Mouse (Mus musculus): ENCODE data around the gene Polr3f. TPM values are rescaled to one million over a fixed set of nuclear protein-coding genes. Genes with fewer than 3 reads are reported as not detected.
A peak's percentile ranks its signal among the peaks of the same experiment; 100 is the strongest.

Gene Polr3f
- 8.1 and 8.9 TPM in 2 replicates for total RNA-seq (2014; rRNA removed)
- polyA plus RNA-seq (2012; rRNA removed) = 3.0 and 5.1 TPM in 2 replicates

DNA sequence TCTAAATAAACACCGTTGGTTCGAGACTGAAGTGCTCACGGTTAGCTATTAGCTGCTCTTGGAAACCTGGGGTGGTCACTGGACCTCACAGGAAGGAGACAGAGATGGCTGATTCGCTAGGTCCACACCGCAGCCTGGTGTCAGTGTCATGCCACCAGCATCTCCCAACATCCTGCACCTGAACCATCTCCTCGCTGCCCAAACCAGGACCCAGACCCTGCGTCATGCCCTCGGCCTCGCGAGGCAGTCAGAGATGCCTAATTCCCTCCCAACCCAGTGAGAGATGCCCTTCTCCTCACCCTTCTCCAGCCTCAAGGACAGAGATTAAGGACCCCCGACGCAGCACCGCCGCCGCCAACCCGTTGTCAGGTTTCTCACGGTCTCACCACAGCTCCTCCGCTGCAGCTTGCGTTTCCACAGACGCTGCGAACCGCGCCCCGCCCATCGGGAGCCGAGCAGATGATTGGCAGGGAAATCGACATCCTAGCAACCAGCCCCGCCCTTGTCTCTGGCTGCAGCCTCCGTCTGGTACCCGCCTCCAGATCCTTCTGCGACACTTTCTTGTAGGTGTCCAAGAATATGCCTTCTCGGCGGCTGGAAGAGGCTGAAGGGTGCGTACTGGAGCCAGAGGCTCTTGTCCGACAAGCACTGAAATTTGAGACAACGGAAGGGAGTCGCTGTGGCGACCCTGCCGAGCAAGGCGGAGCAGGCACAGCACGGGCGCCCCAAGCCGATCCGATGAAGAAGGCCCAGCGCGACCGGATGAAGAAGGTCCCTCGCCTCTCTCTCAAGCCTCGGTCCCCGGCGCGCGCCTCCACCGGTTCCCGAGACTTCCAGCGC is at the start of gene Polr3f, which contains the start of gene Dzank1:
Gene Polr3f (plus strand): TSS at position 738 of the 840 bp plus-strand sequence.
Gene Dzank1 (minus strand): TSS at position 434 of the 840 bp plus-strand sequence.
- Histone ChIP-seq H3K36me3 (ENCODE audit: control insufficient read depth, insufficient read depth, low read length) (peaks cover 9% of the 10 kb centered on the region; the same call in 1 of the 2 replicates), H3K4me3 (ENCODE audit: insufficient read depth, low read depth, low read length) (peak within 1 kb of the TSS; percentile 77), H3K79me2 (ENCODE audit: control insufficient read depth, insufficient read depth, low read length) (peaks cover 3% of the 10 kb centered on the region; the same call in 1 of the 2 replicates), H3K9ac (ENCODE audit: low read depth, low read length) (peak within 1 kb of the TSS; percentile 73), H3K27me3 (ENCODE audit: control insufficient read depth, insufficient read depth, low read length) (no peaks in the 10 kb centered on the region), H3K4me1 (ENCODE audit: control insufficient read depth, insufficient read depth, low read length) (peaks cover 2% of the 10 kb centered on the region; the same call in 1 of the 2 replicates), H3K27ac (replicated peaks; ENCODE audit: insufficient read depth, low read depth, low read length) (peak within 1 kb of the TSS; percentile 84)
- TF ChIP-seq POLR2A (IDR thresholded peaks at IDR 0.05; ENCODE audit: extremely low read depth, insufficient read depth, low read length) (no peak), CTCF (IDR thresholded peaks at IDR 0.05; ENCODE audit: low read depth, low read length) (no peak)
- under 1% methylated on average over 56 of the region's 56 CpGs for WGBS
- DNase-seq (ENCODE audit: extremely low read depth, low read depth, low spot score) = peak; percentile 88

- TF ChIP-seq POLR2A (IDR thresholded peaks at IDR 0.05; ENCODE audit: extremely low read depth, insufficient read depth, low read length) (no peak), CTCF (IDR thresholded peaks at IDR 0.05; ENCODE audit: low read depth, low read length) (no peak)
- no peak for DNase-seq (ENCODE audit: extremely low read depth, low read depth, low spot score)
- no peak overlapping the region for H3K9ac ChIP-seq (ENCODE audit: low read depth, low read length)
- no peaks in the 10 kb centered on the region for H3K4me1 ChIP-seq (ENCODE audit: control insufficient read depth, insufficient read depth, low read length)
- H3K4me3 ChIP-seq (ENCODE audit: insufficient read depth, low read depth, low read length) = no peak overlapping the region
- no peaks in the 10 kb centered on the region for H3K27me3 ChIP-seq (ENCODE audit: control insufficient read depth, insufficient read depth, low read length)
- H3K36me3 ChIP-seq (ENCODE audit: control insufficient read depth, insufficient read depth, low read length) = no peaks in the 10 kb centered on the region
- no peaks in the 10 kb centered on the region for H3K79me2 ChIP-seq (ENCODE audit: control insufficient read depth, insufficient read depth, low read length)
- no peak overlapping the region for H3K27ac ChIP-seq (replicated peaks; ENCODE audit: insufficient read depth, low read depth, low read length)
- 81% methylated on average over 2 of the region's 2 CpGs for WGBS
Observed at GRCm38 (mm10) chr2:144479421-144479820, 48.1 kb upstream of the Polr3f start.

GRCm38 (mm10) chr2:144484084-144484483 is 43.4 kb upstream of the Polr3f start:
- DNase-seq (ENCODE audit: extremely low read depth, low read depth, low spot score) = no peak
- Histone ChIP-seq H3K79me2 (ENCODE audit: control insufficient read depth, insufficient read depth, low read length) (no peaks in the 10 kb centered on the region), H3K4me3 (ENCODE audit: insufficient read depth, low read depth, low read length) (no peak overlapping the region), H3K9ac (ENCODE audit: low read depth, low read length) (no peak overlapping the region), H3K27ac (replicated peaks; ENCODE audit: insufficient read depth, low read depth, low read length) (no peak overlapping the region), H3K27me3 (ENCODE audit: control insufficient read depth, insufficient read depth, low read length) (no peaks in the 10 kb centered on the region), H3K4me1 (ENCODE audit: control insufficient read depth, insufficient read depth, low read length) (no peaks in the 10 kb centered on the region), H3K36me3 (ENCODE audit: control insufficient read depth, insufficient read depth, low read length) (no peaks in the 10 kb centered on the region)
- WGBS = 69% methylated on average over 1 of the region's 1 CpGs
- no peak for TF ChIP-seq CTCF (IDR thresholded peaks at IDR 0.05; ENCODE audit: low read depth, low read length)
- no peak for TF ChIP-seq POLR2A (IDR thresholded peaks at IDR 0.05; ENCODE audit: extremely low read depth, insufficient read depth, low read length)

DNA sequence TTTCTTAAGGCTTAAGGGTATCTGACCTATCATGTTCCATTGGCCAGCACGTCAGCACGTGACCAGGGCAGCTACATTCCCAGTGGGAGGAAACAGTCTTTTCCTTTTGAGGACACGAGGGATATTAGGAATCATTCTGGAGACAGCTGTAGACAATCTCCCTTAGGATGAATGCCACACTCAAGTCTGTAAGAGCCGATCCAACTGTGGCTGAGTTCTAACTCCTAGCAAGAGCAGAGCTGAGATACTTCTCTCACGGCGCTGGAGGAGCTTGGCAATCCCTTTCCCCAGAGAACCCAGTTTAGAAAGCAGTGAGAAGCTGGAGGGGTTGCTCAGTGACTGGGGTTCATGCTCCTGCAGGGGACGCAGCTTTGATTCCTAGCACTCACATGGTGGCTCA is 42.1 kb upstream of the Polr3f start:
- Histone ChIP-seq H3K27me3 (ENCODE audit: control insufficient read depth, insufficient read depth, low read length) (no peaks in the 10 kb centered on the region), H3K27ac (replicated peaks; ENCODE audit: insufficient read depth, low read depth, low read length) (no peak overlapping the region), H3K9ac (ENCODE audit: low read depth, low read length) (no peak overlapping the region), H3K4me3 (ENCODE audit: insufficient read depth, low read depth, low read length) (no peak overlapping the region), H3K4me1 (ENCODE audit: control insufficient read depth, insufficient read depth, low read length) (no peaks in the 10 kb centered on the region), H3K36me3 (ENCODE audit: control insufficient read depth, insufficient read depth, low read length) (no peaks in the 10 kb centered on the region), H3K79me2 (ENCODE audit: control insufficient read depth, insufficient read depth, low read length) (no peaks in the 10 kb centered on the region)
- no peak for DNase-seq (ENCODE audit: extremely low read depth, low read depth, low spot score)
- TF ChIP-seq POLR2A (IDR thresholded peaks at IDR 0.05; ENCODE audit: extremely low read depth, insufficient read depth, low read length) = no peak
- TF ChIP-seq CTCF (IDR thresholded peaks at IDR 0.05; ENCODE audit: low read depth, low read length) = no peak
- 86% methylated on average over 7 of the region's 7 CpGs for WGBS

GRCm38 (mm10) chr2:144487476-144487875 is 40.0 kb upstream of the Polr3f start:
- Histone ChIP-seq H3K36me3 (ENCODE audit: control insufficient read depth, insufficient read depth, low read length) (no peaks in the 10 kb centered on the region), H3K27ac (replicated peaks; ENCODE audit: insufficient read depth, low read depth, low read length) (no peak overlapping the region), H3K4me1 (ENCODE audit: control insufficient read depth, insufficient read depth, low read length) (no peaks in the 10 kb centered on the region), H3K4me3 (ENCODE audit: insufficient read depth, low read depth, low read length) (no peak overlapping the region), H3K79me2 (ENCODE audit: control insufficient read depth, insufficient read depth, low read length) (no peaks in the 10 kb centered on the region), H3K27me3 (ENCODE audit: control insufficient read depth, insufficient read depth, low read length) (no peaks in the 10 kb centered on the region), H3K9ac (ENCODE audit: low read depth, low read length) (no peak overlapping the region)
- 82% methylated on average over 6 of the region's 6 CpGs for WGBS
- TF ChIP-seq CTCF (IDR thresholded peaks at IDR 0.05; ENCODE audit: low read depth, low read length) (no peak), POLR2A (IDR thresholded peaks at IDR 0.05; ENCODE audit: extremely low read depth, insufficient read depth, low read length) (no peak)
- no peak for DNase-seq (ENCODE audit: extremely low read depth, low read depth, low spot score)

DNA sequence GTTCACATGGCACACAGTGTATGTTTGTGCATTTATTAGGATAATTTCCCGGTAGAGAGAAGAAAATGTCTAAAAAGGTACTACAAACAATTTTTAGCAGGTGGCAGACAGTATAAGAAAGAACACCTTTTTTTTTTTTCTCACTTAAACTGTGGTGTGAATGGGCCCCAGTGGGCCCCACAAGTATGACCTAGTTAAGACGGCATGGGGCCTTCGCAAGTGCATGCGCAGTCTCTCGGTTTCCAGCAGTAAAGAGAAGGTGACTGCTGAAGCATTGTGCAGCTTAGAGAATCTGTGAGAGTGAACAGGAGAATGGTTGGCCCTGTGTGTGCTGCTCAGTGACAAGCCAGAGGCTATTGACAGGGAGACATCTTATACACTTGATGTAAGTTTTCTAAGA is 38.2 kb upstream of the Polr3f start:
- no peak for DNase-seq (ENCODE audit: extremely low read depth, low read depth, low spot score)
- no peaks in the 10 kb centered on the region for H3K36me3 ChIP-seq (ENCODE audit: control insufficient read depth, insufficient read depth, low read length)
- H3K4me3 ChIP-seq (ENCODE audit: insufficient read depth, low read depth, low read length) = no peak overlapping the region
- no peak overlapping the region for H3K9ac ChIP-seq (ENCODE audit: low read depth, low read length)
- H3K27ac ChIP-seq (replicated peaks; ENCODE audit: insufficient read depth, low read depth, low read length) = no peak overlapping the region
- no peak for TF ChIP-seq CTCF (IDR thresholded peaks at IDR 0.05; ENCODE audit: low read depth, low read length)
- TF ChIP-seq POLR2A (IDR thresholded peaks at IDR 0.05; ENCODE audit: extremely low read depth, insufficient read depth, low read length) = no peak
- WGBS = 90% methylated on average over 5 of the region's 5 CpGs
- H3K27me3 ChIP-seq (ENCODE audit: control insufficient read depth, insufficient read depth, low read length) = no peaks in the 10 kb centered on the region
- H3K4me1 ChIP-seq (ENCODE audit: control insufficient read depth, insufficient read depth, low read length) = no peaks in the 10 kb centered on the region
- H3K79me2 ChIP-seq (ENCODE audit: control insufficient read depth, insufficient read depth, low read length) = no peaks in the 10 kb centered on the region

All from liver, adult 2 months (tissue).